Mouse (Mus musculus) CD8-positive naive resting alpha-beta T cell, adult 2 months (primary cell): ENCODE results near the gene Pabpc1l.
"Not testable (repeated sequence)": the region's sequence is repeated elsewhere in the genome, so short reads cannot be mapped to it uniquely, and the experiment has no call there.

Experiments
- DNase-seq, 2 experiments: peaks; one replicate each; pipeline ENCODE4 v3.0.0; 2022; ENCODE audit warnings: low read depth in 2 of 2, low spot score in 2 of 2

Gene Pabpc1l

DNA sequence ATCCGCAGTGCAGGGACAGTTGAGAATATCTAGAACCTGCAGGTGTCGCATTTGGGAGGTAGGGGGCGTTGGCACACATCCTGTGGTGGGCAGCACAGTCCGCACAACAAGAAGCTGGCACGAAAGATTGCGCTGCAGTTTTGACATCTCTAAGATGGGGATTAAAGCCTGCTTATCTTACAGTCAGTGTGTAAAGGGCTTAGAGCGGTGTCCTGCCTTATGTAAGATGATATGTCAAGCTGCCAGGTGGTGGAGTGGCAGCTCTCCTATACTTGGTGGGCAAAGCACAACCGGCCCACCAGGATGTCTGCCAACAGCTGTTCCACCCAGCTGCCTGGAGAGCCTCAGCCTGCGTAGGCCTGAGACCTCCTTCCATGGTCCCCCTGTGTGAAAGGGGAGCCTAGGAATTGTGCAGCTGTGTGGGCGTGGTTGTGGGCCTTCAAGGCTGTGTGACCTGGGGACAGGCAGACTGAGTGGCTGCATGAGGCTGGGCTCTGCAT lies 11.3 kb downstream of the Pabpc1l start:
- DNase-seq = no peak

DNA sequence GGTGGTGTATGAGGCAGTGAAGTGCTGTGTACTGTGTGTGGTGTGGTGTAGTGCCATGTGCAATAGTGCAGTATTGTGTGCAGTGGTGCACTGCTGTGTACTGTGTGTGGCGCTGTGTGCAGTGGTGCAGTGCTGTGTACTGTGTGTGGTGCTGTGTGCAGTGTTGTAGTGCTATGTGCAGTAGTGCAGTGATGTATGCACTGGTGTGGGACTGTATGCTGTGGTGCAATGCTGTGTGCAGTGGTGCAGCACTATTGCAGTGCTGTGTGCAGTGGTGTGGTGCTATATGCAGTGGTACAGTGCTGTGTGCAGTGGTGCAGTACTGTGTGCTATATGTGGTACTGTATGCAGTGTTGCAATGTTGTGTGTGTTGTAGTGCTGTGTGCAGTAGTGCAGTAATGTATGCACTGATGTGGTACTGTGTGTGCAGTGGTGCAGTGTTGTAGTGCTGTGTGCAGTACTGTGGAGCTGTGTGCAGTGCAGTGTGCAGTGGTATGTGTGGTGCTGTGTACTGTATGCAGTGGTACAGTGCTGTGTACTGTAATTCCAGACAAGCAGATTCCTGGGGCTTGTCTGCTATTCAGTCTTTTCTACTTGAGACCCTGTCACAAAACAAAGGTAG lies 13.3 kb downstream of the Pabpc1l start:
- no peak for DNase-seq

DNA sequence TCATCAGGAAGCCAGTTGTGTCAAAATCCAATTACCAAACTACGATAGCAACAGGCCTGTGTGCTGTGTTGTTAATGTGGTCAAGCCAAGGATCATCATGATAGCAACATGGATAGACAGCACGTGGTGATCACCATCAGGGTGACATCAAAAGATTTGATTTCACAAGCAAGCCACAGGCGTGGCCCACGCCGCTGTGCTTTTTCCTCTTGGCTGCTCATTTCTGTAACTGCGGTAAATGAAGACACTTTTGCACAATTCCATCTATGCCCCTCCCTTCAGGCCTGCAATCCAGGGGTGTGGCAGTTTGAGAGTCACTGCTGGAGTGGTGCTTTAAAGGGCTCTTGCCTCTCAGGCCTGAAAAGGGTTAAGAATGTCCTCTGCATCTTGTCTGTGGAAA lies 15.7 kb downstream of the Pabpc1l start:
- DNase-seq = no peak

DNA sequence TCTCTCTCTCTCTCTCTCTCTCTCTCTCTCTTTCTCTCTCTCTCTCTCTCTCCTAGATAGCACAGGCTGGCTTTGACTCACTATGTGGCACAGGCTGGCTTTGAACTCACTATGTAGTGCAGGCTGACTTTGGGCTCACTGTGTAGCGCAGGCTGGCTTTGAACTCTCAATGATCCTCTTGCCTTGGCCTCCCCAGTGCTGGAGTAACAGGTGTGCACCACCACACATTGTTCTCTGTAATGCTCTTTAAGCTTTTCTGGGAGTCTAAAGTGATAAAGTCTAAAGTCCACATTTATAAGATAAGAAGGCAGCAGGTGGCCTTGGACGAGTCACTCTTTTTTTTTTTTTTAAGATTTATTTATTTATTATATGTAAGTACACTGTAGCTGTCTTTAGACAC lies 16.3 kb downstream of the Pabpc1l start:
- DNase-seq = no peak

DNA sequence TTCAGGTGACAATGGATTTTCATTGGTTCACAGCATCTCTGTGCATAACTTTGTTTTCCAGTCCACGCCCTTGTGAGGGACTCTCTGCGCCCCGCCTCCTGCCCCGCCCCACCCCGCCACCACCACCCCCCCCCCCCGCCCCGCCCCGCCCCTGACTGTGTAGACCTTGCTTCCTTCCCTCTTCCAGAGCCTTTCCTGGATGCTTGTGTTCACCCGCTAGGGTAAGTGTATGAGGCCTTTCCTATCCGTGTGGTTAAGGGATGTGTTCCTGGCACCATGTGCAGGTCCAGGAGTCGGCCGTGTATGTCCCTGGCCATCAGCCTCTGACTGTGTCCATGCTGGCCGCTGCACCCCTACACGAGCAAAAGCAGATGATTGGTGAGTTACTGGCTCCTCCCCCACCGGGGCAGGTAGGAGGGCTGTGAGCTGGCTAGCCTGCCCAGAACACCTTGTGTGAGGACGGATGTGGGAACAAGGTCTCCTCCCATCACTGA lies 22.0 kb downstream of the Pabpc1l start:
- DNase-seq = peak; percentile 13 to 50

DNA sequence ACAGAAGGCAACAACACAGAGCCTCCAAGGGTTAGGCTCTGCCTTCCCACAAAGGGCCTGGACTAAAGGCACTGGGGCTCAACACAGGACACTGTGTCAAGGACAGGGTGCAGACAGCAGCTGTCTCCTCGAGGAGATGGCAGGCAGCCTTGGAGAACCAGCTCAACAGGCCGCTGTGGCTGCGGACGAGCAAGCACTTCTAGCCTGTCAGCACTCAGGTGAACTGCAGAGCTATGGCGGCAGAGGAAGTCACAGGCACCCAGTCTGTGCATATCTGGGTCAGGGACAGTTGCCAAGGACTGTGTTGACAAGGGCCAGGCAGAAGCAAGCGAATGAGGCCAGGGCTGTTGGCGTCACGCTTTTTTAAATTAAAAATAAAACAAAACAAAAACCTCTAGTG lies 28.5 kb downstream of the Pabpc1l start:
- no peak for DNase-seq

DNA sequence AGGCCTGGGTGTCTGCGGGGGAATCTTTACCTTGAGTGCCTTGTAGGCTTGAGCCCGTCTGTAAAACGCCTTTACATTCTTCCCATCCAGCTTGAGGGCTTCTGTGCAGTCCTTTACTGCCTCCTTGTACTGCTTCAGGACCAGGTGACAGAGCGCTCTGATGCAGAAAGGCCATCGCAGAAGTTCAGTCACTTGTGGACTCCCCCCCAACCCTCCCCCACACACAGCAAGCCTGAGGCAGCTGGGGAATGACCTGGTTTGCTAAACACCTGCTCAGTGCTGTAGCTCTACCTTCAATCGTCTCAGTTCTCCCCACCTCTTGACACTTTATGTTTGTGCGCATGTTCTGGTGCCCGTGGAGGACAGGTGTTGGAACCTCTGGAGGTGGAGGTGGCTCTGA lies 29.4 kb downstream of the Pabpc1l start:
- DNase-seq = no peak

DNA sequence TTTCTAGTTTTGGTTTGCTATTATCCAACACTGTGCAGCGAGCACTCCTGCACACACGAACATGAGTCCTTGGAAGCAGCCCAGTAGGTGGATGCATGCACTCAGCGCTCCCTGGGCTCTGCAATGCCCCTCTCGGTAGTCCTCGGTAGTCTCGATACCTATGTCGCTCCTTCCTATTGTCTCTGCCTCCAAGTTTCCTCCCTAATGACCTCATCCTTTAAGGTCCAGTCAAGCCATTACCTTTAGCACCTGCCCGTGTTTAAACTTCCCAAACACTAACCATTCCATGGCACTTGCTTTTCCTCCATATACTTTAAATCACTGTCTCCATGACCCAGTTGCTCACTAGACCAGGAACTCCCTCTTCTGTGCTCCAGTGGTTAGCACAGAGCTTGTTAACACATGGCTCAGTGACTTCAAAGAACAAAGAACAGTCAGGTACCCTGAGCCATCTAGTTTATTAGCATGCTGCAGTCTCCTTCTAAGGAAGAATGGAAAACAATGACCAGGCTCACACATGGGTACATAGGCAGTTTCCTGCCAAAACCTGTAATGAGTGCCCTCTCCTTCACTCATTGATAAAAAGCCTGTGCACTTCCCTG lies 34.5 kb downstream of the Pabpc1l start:
- DNase-seq = no peak

DNA sequence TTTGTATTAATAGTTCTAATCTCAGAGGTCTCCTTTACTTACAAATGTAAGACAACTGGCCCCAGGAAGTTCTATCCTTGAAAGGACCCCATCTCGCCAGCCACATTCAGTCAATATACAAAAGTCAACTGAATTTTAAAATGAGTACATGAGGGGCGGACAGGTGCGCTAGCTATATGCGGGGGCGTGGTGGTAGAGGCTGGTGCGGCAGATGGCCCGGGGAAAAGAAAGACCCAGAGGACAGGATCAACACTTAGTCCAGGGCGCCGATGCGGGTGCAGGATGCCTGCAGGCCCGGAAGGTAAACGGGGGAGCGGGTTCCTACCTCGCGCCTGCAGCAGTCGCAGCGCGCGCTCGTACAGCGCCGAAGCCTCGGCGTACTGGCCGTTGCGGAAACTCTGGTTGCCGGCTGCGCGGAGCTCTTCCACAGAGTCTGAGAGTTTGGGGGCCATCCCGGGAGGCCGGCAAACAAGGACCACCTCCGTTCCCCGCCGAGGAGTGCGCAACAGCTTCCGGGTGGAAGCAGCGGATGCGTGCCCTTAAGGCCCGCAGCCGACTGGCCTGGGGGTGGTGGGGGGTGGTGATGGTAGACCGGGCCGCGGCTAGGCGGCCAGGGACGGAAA lies 45.0 kb downstream of the Pabpc1l start, which contains the start of gene Stk4:
TSS of gene Stk4 (plus strand) at position 181 of the 623 bp plus-strand sequence.
- DNase-seq = peak in 1 of 2 experiments; percentile 35

DNA sequence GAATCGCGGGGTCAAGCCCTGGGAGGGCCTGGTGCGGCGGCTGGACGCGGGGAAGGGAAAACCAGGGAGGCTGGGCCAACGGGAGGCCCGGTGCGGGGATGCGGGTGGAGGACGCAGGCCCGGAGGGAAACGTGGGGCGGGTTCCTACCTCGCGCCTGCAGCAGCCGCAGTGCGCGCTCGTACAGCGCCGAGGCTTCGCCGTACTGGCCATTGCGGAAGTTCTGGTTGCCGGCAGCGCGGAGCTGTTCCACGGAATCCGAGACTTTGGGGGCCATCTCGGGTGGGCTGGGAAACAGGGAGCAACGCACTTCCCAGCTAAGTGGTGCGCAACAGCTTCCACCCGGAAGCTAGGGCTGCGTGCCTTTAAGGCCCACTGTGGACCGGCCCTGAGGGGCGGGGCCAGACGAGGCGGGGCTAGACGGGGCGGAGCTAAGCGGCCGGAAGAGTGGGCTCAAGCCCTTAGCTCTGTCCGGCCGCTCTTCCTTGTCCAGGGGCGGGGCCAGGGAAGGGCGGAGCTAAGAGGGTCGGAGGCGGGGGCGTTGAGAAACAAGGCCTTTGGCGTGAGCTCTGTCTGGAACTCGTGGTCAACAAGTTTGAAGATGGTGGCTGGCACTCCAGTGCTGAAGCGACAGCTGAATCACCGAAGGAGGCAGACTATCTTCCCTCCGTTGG lies 45.7 kb downstream of the Pabpc1l start, which contains the start of gene Tomm34:
TSS of gene Tomm34 (minus strand) at position 405 of the 672 bp plus-strand sequence.
- DNase-seq = peak; percentile 56 to 68

DNA sequence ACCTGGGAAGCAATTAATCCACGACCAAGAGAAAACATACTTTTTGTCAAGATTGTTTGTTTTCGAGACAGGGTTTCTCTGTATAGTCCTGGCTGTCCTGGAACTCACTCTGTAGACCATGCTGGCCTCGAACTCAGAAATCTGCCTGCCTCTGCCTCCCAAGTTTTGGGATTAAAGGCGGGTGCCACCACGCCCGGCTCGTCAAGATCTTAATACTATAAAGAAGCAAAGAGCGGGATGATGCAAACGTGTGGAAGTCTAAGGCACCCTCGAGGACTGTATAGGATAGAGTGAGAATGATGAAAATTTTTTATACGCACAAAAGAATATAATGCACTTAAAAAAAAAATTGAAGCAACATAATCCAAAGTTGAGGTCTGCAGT lies 46.2 kb downstream of the Pabpc1l start:
- not testable (repeated sequence) for DNase-seq

DNA sequence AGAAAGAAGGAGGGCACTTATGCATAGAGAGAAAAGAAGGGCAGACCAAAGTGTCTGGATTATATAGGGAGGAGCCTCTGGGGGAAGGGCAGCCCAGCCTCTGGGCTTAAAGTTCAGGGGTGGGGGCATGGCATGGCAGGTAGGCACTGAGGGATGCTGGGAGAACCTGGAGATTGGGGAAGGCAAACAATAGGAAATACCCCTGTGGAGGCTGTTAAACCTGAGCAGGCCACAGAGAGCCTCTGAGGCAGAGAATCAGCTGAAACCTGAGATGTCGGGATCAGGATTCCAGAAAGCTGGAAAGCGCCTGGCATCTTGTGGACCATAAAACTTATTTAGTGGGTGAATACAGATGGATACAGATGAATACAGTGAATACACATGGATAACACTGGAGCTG lies 46.9 kb downstream of the Pabpc1l start:
- no peak for DNase-seq

DNA sequence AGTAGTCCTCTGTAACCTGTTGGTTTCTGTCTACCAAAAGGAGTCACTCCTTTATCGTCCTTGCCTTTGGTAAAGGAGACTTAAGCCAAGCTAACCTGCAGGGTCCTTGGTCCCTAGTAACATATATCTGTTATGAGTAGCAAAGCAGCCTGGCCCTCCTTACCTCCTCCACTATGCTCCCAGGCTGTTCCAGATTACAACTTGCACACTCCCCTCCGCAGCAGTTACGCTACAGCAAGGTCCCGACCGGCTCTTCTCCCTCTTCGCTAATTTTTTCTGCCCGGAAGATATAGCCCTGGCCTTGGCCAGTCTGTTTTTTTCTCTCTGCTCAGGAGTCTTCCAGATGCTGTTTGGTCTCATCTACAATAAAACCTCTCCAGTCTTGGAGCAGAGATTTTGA lies 47.9 kb downstream of the Pabpc1l start:
- DNase-seq = no peak

DNA sequence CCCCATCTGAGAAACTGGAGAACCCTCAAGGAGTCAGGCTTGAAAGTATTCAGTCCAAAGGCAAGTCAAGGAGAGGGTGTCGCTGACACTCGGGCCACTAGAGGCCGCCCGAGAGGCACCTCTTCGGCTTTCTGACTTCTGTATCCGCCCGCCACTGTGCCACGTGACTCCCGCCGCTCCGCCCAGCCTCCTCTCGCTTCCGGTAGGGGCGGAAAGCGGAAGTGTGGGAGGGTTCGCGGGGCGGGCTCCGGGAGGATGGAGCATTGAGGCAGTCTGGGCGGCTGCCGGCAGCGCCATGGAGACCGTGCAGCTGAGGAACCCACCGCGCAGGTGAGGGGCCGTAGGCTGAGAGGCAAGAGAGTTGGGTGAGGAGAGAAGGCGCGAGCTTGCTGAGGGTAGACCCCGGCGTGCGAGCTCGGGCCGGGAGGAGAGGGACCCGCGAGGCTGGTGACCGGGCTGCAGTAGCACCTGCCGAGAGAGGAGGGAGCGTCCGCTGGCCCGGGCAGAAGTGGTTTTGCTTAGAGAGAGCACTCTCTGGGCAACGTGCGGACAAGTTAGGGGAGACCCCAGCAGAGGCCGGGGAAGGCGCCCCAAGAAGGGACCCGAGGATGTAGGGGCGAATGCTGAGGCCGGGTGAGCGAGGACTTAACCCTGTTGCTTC lies 48.8 kb downstream of the Pabpc1l start:
- peak; percentile 99 for DNase-seq

DNA sequence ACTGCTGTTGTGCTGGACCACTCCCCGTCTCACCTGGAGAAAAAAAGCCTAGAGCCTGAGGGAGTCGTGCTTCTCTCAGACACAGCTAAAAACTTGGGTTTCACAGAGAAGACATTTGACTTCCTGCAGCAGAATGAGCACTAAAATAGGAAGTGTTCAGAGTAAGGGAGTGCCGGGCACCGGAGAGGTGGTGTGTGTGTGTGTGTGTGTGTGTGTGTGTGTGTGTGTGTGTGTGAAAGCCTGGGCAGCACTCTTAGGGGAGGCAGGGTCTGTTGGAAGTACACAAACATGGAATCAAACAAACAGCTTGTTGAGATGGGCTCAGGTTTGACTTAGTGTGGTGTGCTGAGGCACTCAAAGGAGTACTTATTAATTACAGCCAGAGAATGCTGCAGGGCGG lies 49.8 kb downstream of the Pabpc1l start:
- DNase-seq = peak; percentile 30 to 52

DNA sequence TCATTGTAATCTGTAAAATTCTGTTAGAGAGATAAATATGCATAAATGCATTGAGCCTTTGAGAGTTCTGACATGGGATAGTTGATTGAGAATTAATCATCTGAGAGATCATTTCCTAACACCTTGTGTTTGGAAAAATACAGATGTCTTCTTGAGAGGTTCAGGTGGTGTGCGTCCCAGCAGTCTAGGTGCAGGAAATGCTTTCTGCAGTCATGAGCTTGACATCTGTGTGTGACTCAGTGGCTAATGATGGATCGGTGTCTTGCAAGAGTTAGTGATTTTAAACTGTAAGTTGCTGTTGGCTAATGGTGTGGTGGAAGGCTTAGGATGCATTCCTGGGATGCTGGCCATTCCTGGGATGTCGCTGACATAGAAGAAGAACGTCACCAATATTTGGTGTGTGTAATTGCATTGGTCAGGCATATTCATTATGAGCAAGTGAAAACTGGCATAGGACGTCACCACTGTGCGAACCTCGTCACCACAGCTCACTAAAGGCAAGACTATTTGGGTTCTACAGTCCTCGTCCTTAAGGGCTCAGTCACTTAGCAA lies 51.7 kb downstream of the Pabpc1l start:
- DNase-seq = no peak

DNA sequence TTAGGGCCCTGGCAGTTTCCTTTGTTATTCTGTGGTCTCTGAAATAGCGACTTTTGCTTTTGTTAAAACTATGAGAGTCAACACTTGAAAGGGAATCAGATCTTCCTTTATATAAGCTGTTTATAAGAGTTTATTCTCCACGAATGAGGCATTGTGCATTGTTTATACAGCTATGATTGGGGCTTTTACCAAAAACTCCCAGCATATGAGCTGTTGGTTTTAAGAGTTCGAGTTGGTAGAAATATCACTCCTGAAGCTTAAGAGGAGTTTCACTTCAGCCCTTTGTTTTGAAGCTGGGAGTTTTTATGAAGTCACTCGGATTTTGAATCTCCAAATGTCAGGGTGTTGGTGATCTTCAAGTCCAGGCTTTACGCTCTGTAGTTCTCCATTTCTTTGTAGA lies 52.6 kb downstream of the Pabpc1l start:
- no peak for DNase-seq

DNA sequence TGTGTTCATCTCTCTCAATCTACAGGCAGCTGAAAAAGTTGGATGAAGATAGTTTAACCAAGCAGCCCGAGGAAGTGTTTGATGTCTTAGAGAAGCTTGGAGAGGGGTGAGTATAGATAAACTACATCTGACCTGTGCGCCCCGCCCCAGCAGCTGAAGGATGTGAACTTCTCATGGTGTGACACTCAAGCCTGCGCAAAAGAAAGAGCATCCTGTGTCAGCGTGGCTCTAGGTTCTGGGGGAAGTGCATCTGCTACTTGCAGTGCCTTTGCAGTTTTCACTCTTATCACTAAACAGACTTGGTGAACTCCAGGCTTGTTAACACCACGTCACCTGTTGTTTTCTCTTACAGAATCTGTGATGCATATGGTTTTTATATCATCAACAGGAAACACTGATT lies 54.2 kb downstream of the Pabpc1l start:
- DNase-seq = peak; percentile 70 to 80

DNA sequence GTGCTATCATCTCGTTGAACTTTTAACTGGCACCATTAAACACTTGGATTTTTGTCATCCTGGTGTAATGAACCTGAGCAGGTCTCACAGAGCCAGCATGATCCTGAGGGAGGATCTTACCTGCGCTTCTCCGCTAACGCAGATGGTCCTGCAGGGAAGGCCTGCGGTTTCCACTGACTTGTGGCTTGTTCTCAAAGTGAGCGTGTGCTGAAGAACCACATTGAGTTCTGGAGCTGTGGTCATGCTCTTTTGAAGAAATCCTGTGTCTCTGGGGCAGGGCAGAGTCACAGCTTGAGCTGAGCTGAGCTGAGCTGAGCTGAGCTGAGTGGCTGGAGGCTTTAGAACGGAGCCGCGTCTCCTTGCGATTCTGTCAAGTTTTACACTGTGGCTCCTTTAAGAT lies 56.3 kb downstream of the Pabpc1l start:
- DNase-seq = peak; percentile 55 to 58

DNA sequence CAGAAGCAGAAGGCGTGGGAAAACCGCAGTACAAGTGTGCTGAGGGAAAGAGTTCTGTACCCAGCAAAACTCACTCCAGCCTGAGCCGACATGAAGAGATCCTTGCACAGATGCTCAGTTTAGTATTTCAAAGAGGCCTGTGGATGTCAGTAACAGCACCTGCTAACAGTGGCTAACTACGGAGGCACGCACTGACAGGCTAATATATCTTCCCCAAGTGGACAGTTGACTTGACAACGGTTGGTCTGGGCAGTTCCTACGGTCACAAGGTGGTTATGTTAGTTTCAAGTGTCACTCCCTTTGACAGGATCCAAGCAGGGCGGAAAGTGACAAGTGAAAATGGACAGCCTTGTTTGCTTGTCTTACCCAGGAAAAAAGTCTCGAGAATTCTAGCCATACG lies 56.9 kb downstream of the Pabpc1l start:
- no peak for DNase-seq
